Mouse (Mus musculus) G1E (cell line): ENCODE data around the gene Scgb1a1. TPM values are rescaled to one million over a fixed set of nuclear protein-coding genes. Genes with fewer than 3 reads are reported as not detected.

Experiments
- ATAC-seq: 2 replicates; pipeline ENCODE4 v1.8.0; 2016; ENCODE audit warnings: mild to moderate bottlenecking; ENCODE audit not compliant: insufficient number of reproducible peaks, poor library complexity, low FRiP score, severe bottlenecking; ENCODE audit errors: extremely low read depth
- DNase-seq: peaks from one replicate; pipeline ENCODE4 v3.0.0; 2012; ENCODE audit warnings: low spot score
- H3K27me3 ChIP-seq: 2 replicates; pipeline ENCODE4 v1.6.1; 2012; ENCODE audit warnings: mild to moderate bottlenecking, low read length, inconsistent platforms; ENCODE audit not compliant: insufficient read depth
- H3K36me3 ChIP-seq: replicated peaks from 2 replicates; pipeline ENCODE3; 2012; ENCODE audit warnings: mild to moderate bottlenecking, inconsistent platforms
- H3K4me1 ChIP-seq: 2 replicates; pipeline ENCODE4 v1.6.1; 2012; ENCODE audit warnings: low read depth, low read length, inconsistent platforms, mixed read lengths; ENCODE audit not compliant: insufficient read depth
- H3K4me3 ChIP-seq: 2 replicates; pipeline ENCODE4 v1.5.1; 2012; ENCODE audit warnings: low read depth, mild to moderate bottlenecking, inconsistent platforms, low read length, moderate library complexity, mixed read lengths
- H3K9me3 ChIP-seq: replicated peaks from 2 replicates; pipeline ENCODE4 v1.6.1; 2012; ENCODE audit warnings: inconsistent platforms
- CTCF ChIP-seq: IDR thresholded peaks from 2 replicates; pipeline ENCODE4 v1.5.1; 2012; ENCODE audit warnings: low read depth, low read length, inconsistent platforms, mixed read lengths
- GATA1 ChIP-seq: IDR thresholded peaks from 2 replicates; pipeline ENCODE4 v1.6.1; 2012; ENCODE audit warnings: borderline replicate concordance, low read length, inconsistent platforms, mixed read lengths
- GATA2 ChIP-seq: IDR thresholded peaks from 2 replicates; pipeline ENCODE4 v1.6.1; 2012; ENCODE audit warnings: low read depth, low read length, inconsistent platforms, borderline replicate concordance
- POLR2AphosphoS5 ChIP-seq: IDR thresholded peaks from 2 replicates; pipeline ENCODE4 v1.6.1; 2012; ENCODE audit warnings: low read depth, low read length, inconsistent platforms; ENCODE audit not compliant: insufficient replicate concordance
- TAL1 ChIP-seq: conservative IDR thresholded peaks from 2 replicates; pipeline ENCODE4 v1.6.1; 2012; ENCODE audit warnings: low read depth, low read length, inconsistent platforms, mixed read lengths
- polyA plus RNA-seq: library from polyadenylated mRNA; stranded (reverse); fragments of >175 nt; gene quantifications from 2 replicates; pipeline ENCODE4 v1.2.3, GENCODE M21; 2012
- total RNA-seq, 2 experiments: library from RNA; stranded (forward) in 1 of 2; stranded (reverse) in 1 of 2; fragments of 200-1000 nt in 1 of 2; fragments of >200 nt in 1 of 2; fragmentation: Nextera tagmentation in 1 of 2; gene quantifications; 2 replicates each; pipeline ENCODE4 v1.2.3; 2014 to 2017

Gene Scgb1a1
- total and polyA plus RNA-seq, 3 experiments: not detected

DNA sequence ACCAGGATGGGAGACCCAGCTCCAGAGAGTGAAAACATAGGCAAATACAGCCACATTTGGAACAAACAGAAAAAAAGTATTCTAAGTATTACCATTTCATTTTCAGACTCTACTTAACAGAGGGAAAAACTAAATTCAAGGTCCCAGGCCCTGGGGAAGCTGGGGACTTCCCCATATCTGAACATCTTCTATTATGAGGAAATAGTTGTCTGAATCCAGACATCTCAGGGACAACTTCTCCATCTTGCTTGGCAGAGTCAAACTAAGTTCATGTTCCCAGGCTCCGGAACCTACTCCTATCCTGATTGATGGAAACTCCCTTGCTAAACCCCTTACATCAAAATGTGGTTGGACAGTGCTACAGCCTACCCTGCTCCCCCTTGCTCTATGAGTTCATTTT lies 34.6 kb upstream of the Scgb1a1 start:
- TF ChIP-seq CTCF: no peak
- TF ChIP-seq POLR2AphosphoS5: no peak
- no peak for TF ChIP-seq GATA1
- TF ChIP-seq TAL1: no peak
- no peak for TF ChIP-seq GATA2
- Histone ChIP-seq H3K27me3 (no peaks in the 10 kb centered on the region), H3K4me1 (no peaks in the 10 kb centered on the region), H3K9me3 (peaks cover 6% of the 10 kb centered on the region), H3K36me3 (peaks cover 36% of the 10 kb centered on the region), H3K4me3 (no peak overlapping the region)
- ATAC-seq (no peak), DNase-seq (no peak)

DNA sequence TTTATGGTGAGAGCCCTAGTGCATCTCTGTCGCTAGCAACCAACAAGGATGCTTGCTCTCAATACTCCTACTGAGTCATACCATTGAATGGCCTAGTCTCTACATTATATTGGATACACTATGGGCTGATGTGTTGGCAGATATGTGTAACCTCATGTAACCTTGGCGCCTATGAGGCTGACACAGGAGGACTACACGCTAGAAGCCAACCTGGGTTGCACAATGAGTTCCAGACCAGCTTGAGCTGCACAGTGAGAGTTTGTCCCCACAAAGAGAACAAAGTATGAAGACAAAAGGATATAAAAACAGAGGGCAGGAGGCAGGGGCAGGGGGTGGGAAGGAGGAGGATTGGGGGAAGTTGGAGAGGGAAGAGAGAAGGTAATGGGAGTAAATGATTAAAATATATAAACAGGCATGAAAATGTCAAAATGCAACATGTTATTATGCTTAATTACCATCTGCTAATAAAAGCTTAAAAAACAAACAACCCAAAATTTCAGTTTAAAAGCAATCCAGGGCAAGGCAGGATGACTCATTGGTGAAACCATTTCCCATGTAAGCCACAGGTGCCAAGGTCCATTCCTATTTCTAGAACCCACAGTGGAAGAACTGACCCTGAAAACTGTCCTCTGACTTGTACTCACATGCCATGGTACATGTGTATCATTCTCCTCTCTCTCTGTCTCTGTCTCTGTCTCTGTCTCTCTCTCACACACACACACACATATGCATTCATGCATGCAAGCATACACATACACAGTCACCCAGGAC lies 32.1 kb upstream of the Scgb1a1 start:
- no peaks in the 10 kb centered on the region for H3K4me1 ChIP-seq
- H3K4me3 ChIP-seq: no peak overlapping the region
- H3K36me3 ChIP-seq: peaks cover 48% of the 10 kb centered on the region
- ATAC-seq: no peak
- TF ChIP-seq POLR2AphosphoS5 (no peak), GATA2 (no peak), TAL1 (no peak), CTCF (no peak), GATA1 (no peak)
- no peaks in the 10 kb centered on the region for H3K27me3 ChIP-seq
- no peak for DNase-seq
- no peaks in the 10 kb centered on the region for H3K9me3 ChIP-seq

DNA sequence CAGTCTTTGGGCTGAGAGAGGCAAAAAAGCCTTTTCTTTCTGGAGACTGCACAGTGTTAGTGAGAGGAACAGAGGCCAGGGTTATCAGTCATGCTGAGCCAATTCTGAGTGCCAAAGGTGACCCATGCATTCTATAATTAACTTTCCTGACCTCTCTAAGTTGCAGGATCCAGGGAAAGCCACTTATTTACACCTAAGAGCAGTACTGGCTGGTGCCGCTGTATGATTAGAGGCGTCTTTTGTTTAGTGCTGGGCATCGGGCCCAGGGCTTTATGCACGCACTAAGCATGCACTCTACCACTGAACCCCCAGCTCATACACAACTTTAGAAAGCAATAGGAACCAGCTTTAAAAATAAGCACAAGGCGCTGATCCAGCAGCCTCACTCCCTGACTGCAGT lies 29.5 kb upstream of the Scgb1a1 start:
- H3K36me3 ChIP-seq: peaks cover 72% of the 10 kb centered on the region
- ATAC-seq (no peak), DNase-seq (no peak)
- no peaks in the 10 kb centered on the region for H3K4me1 ChIP-seq
- no peak overlapping the region for H3K4me3 ChIP-seq
- TF ChIP-seq TAL1 (no peak), CTCF (no peak), POLR2AphosphoS5 (no peak), GATA1 (no peak), GATA2 (no peak)
- no peaks in the 10 kb centered on the region for H3K9me3 ChIP-seq
- H3K27me3 ChIP-seq: no peaks in the 10 kb centered on the region

DNA sequence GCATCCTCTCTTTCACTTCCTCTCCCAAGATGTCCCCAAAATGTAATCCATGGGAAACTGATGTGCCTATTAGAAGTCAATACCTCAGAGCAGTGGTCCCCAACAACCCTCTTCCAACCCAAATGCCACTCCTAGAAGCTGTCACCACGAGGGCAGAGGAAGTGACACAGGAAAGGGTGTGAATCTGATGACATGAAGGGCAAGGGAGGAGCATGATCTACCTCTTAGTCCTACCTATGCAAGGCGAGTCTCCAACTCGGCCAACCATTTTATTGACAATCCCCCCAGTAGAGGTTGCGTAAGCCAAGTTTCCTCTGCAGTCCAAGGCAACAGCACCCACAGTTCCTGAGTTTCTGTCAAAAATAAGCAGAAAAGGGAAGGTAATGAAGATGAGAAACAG lies 28.5 kb upstream of the Scgb1a1 start:
- peaks cover 78% of the 10 kb centered on the region for H3K36me3 ChIP-seq
- TF ChIP-seq GATA2: no peak
- TF ChIP-seq POLR2AphosphoS5: no peak
- TF ChIP-seq TAL1: no peak
- no peak for TF ChIP-seq CTCF
- TF ChIP-seq GATA1: no peak
- no peak for DNase-seq
- no peaks in the 10 kb centered on the region for H3K27me3 ChIP-seq
- no peak for ATAC-seq
- H3K9me3 ChIP-seq: no peaks in the 10 kb centered on the region
- H3K4me1 ChIP-seq: no peaks in the 10 kb centered on the region
- no peak overlapping the region for H3K4me3 ChIP-seq

DNA sequence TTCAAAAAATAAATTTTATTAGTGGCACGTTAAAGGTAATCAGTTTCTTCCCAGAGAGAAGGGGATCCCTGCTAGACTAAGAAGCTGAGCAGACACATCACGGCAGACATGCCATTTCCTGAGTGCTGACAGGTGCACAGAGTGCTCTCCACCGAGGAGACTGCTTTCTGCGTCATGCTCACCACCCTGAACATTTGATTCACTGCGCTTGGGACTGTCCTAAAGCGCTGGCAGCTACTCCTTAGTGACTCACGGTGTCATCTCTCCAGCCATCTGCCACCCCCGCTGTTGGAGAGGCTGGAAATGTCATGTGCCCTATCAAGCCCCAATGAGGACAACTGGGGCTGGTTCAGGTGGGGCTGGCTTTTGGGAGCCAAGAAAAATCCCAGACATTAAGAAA lies 24.3 kb upstream of the Scgb1a1 start:
- no peak for TF ChIP-seq TAL1
- TF ChIP-seq POLR2AphosphoS5: no peak
- TF ChIP-seq GATA1: no peak
- TF ChIP-seq GATA2: no peak
- TF ChIP-seq CTCF: no peak

DNA sequence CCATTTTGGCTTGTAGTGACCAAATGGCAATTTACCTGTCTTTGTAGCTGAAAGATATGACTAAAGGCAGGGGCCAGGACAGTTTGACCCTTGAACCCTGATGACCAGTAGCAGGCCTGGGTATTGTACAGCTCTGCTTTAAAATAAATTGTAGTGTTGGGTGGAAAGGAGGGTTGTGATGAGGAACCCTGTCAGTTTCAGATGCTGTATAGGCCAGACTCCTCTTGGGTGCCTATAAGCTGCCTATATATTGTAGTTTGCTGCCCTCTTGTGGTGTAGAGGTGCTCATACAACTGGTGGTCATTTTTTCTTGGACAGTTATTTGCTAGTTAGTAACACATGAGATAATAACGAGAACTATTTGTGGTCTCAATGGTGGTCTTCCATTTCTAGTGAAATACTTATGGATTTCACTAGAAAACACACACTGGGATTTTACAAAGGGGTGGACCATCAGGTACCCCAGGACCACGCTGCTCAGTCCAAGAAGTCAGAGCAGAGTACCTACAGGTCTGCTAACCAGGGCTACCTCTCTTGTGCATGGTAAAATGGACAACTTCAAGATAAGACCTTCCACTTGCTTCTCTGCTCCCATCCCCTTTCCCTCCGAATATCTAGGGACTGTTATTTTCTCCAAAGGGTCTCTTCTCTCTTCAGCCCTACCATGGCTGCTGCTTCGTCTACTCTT lies 22.6 kb upstream of the Scgb1a1 start:
- H3K36me3 ChIP-seq: peaks cover 41% of the 10 kb centered on the region
- no peaks in the 10 kb centered on the region for H3K27me3 ChIP-seq
- peak; percentile 49 for DNase-seq
- no peaks in the 10 kb centered on the region for H3K9me3 ChIP-seq
- no peak overlapping the region for H3K4me3 ChIP-seq
- TF ChIP-seq GATA1: no peak
- no peak for TF ChIP-seq TAL1
- no peak for TF ChIP-seq GATA2
- TF ChIP-seq CTCF: peak; percentile 35; the same call in 1 of the 2 replicates
- no peak for TF ChIP-seq POLR2AphosphoS5
- H3K4me1 ChIP-seq: peaks cover 26% of the 10 kb centered on the region
- no peak for ATAC-seq

More for the DNA sequence above, 24.3 kb upstream of the Scgb1a1 start:
- H3K4me3 ChIP-seq: no peak overlapping the region
- no peak for DNase-seq
- H3K9me3 ChIP-seq: no peaks in the 10 kb centered on the region
- ATAC-seq: no peak
- peaks cover 58% of the 10 kb centered on the region for H3K36me3 ChIP-seq
- H3K4me1 ChIP-seq: peaks cover 12% of the 10 kb centered on the region
- no peaks in the 10 kb centered on the region for H3K27me3 ChIP-seq
